Mouse (Mus musculus) gastrocnemius, postnatal 10 days (tissue): ENCODE measurements around the gene Plcb4. TPM values are rescaled to one million over a fixed set of nuclear protein-coding genes. Genes with fewer than 3 reads are reported as not detected.
"Not testable (repeated sequence)": the region's sequence is repeated elsewhere in the genome, so short reads cannot be mapped to it uniquely, and the experiment has no call there.

Experiments
- DNase-seq: peaks from one replicate; pipeline ENCODE4 v3.0.0; 2021; ENCODE audit warnings: mixed read lengths
- total RNA-seq, 2 experiments: library from RNA; stranded (reverse); gene quantifications; 2 replicates each; pipeline ENCODE4 v1.2.3; 2021

Plcb4 gene
- total RNA-seq, 2 experiments from 2014 or later: 32.8 to 39.9 TPM

GRCm38 (mm10) chr2:135894582-135894981 is 235.8 kb downstream of the Plcb4 start:
- DNase-seq: no peak

DNA sequence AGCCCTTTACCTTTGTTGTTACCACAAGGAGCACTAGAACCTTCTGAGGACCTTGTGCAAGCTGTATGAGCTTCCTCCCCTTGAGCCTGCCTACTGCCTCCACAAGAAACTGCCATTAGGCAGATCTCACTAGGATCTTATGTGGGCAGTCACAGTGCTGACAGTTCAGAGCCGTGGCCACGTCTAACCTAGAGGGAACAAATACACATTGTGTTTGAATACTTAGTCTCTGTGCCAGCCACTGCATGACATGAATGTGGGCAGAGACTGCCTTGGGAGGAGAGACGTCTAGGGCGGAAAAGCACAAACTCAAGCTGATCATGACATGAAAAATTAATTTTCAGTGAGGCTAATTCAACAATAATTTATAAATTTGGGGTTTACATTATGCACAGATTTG is 239.2 kb downstream of the Plcb4 start:
- DNase-seq: no peak

GRCm38 (mm10) chr2:135899931-135900330 is 241.1 kb downstream of the Plcb4 start:
- not testable (repeated sequence) for DNase-seq

GRCm38 (mm10) chr2:135901015-135901414 is 242.2 kb downstream of the Plcb4 start:
- DNase-seq: no peak

GRCm38 (mm10) chr2:135904262-135904661 is 245.5 kb downstream of the Plcb4 start:
- DNase-seq: no peak

- no peak for DNase-seq
Measured at GRCm38 (mm10) chr2:135904791-135905190, 246.0 kb downstream of the Plcb4 start.

- no peak for DNase-seq
Measured at GRCm38 (mm10) chr2:135914343-135915261, 255.8 kb downstream of the Plcb4 start.

DNA sequence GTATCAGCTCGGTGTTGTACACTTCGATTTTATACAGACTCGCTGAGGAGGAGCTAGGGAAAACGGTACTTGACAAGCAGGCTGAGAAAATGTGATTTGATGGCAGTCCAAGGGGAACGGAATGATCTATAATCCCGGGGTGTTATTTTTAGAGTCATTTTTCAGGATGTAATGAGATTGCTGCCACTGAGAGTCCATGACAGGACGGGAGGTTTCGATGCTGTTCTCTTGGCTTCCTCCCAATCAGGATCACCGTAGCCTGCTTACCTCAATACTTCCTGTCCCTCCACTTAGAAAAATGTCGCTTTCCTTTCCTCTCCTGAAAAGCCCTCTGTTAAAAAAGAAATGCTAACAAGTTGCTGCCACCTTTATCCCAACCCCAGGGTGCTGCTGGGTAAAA is 257.1 kb downstream of the Plcb4 start:
- no peak for DNase-seq

GRCm38 (mm10) chr2:135917000-135917399 is 258.2 kb downstream of the Plcb4 start:
- DNase-seq: no peak

GRCm38 (mm10) chr2:135918116-135918515 is 259.3 kb downstream of the Plcb4 start:
- DNase-seq: no peak

GRCm38 (mm10) chr2:135919641-135920040 is 260.8 kb downstream of the Plcb4 start:
- no peak for DNase-seq

- DNase-seq: peak; percentile 32
Measured at GRCm38 (mm10) chr2:135926660-135927343, 268.0 kb downstream of the Plcb4 start.

- DNase-seq: no peak
Measured at GRCm38 (mm10) chr2:135929021-135929720, 270.4 kb downstream of the Plcb4 start.

GRCm38 (mm10) chr2:135930696-135931095 is 271.9 kb downstream of the Plcb4 start:
- no peak for DNase-seq

DNA sequence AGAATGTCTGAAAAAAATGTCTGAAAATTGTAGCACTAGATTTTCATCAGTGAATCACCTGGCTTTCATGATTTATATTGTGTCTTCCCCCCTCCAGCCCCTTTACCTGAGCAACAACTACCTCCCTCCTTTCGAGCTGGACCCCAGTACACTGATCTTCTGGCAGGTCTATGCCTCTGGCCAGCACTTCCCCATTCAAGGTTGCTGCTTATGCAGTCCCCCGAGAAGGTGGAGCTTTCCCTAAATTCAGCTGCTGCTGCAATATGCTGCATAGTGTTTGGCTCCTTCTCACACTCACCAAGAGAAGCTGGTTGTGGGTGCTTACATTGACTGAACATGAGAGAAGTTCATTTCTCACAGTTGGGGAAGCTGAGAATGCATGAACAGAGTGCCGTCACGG is 273.8 kb downstream of the Plcb4 start:
- no peak for DNase-seq

DNA sequence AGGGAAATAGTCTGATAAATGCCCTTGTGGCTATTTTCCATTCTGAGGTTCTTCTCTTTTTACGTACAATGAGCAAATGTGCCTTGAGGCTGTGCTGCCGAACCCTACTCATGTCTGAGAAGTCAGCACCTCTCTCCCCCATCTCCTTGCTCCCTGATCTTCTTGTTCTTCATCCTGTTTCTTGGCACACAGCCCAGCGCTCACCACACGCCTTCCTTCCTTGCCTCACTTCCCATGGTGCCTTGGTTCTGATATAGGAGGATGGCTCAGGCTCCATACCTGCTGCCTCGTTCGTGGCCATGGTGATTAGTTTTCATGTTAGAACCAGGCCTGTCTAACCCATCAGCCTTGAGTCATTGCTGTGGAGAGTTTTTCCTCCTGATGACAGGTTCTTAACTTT is 277.6 kb downstream of the Plcb4 start:
- DNase-seq: no peak

DNA sequence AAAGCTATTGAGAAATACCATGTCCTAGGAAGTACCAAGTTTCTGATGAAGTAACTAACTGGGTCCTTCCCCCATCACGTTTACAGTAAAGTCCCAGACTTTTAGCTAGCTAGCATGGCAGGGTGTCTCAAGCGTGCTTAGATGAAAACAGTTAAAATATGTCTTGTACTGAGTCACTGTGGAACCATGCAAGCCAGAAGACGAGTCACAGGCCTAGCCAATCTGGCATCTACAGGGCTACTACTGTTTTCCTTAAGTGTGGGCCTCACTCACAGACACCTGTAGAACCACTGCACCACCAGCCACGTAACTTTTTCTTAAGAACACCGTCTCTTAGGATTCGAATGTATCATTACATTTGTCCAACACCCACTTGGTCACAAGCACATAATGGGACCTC is 278.8 kb downstream of the Plcb4 start:
- no peak for DNase-seq

DNA sequence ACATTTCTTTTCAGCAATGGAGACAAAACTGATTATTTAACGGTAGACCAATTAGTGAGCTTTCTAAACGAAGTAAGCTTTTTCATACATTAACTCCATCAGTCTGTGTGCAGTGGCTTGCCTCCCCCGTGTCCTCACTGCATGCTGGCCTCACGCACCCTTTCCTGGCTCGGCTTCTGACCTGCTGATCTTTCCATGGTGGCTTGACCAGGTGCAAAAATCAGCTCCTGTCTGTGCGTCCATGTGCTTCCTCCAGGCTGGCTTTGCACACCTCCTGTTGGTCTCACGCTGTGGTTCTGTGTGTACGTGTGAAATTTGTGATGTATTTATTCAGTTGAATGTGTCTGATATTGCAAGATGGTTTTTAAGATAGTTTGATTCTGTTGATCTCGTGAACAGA is 281.1 kb downstream of the Plcb4 start:
- DNase-seq: no peak

- no peak for DNase-seq
Measured at GRCm38 (mm10) chr2:135947839-135948238, 289.0 kb downstream of the Plcb4 start.

- no peak for DNase-seq
Measured at GRCm38 (mm10) chr2:135954760-135955548, 296.1 kb downstream of the Plcb4 start.

GRCm38 (mm10) chr2:135955796-135956195 is 297.0 kb downstream of the Plcb4 start:
- no peak for DNase-seq

- DNase-seq: peak; percentile 55
Measured at GRCm38 (mm10) chr2:135957689-135958088, 298.9 kb downstream of the Plcb4 start.
